Mouse (Mus musculus): ENCODE measurements around the gene Pink1.

DNA sequence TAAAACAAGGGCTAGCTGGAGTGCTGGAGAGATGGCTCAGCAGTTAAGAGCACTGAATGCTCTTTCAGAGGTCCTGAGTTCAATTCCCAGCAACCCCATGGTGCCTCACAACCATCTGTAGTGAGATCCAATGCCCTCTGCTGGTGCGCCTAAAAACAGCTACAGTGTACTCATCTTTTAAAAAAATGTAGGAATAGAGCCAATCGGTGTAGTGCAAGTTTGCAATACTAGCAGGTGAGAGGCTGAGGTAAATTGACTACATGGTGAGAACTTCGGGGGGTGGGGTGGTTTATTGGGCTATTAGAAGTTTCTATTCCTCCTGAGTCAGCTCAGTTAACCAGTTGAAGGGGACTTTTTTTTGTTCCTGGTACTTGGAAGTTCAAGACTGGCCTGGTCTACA lies 49.0 kb upstream of the Pink1 start:
- TF ChIP-seq CTCF (IDR thresholded peaks at IDR 0.05; ENCODE audit: low read depth) (no peak), EP300 (IDR thresholded peaks at IDR 0.05; ENCODE audit: low read depth) (no peak)

Measured in heart, postnatal 0 days (tissue).